Mouse (Mus musculus) MEL-GATA-1-ER (cell line): ENCODE results near the gene Auts2.

Source experiments
- DNase-seq: peaks from one replicate; pipeline ENCODE4 v3.0.0-alpha.2; 2012; ENCODE audit warnings: low read depth; ENCODE audit errors: extremely low read depth

Auts2 gene

DNA sequence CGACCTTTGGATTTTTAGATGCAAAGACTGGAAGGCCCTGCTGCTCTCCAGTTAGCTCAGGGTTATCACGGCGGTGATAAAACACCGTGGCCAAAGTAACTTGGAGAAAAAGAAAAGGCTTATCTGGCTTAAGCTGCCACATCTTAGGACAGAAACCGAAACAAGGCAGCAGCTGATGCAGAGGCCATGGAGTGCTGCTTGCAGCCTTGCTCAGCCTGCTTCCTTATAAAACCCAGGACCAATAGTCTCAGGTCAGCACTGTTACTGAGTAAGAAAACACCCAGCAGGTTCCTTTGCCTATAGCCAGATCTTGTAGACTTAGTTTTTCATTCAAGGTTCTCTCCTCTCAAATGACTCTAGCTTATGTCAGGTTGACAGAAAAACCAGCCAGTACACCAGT, 621.0 kb downstream of the Auts2 start:
- no peak for DNase-seq

DNA sequence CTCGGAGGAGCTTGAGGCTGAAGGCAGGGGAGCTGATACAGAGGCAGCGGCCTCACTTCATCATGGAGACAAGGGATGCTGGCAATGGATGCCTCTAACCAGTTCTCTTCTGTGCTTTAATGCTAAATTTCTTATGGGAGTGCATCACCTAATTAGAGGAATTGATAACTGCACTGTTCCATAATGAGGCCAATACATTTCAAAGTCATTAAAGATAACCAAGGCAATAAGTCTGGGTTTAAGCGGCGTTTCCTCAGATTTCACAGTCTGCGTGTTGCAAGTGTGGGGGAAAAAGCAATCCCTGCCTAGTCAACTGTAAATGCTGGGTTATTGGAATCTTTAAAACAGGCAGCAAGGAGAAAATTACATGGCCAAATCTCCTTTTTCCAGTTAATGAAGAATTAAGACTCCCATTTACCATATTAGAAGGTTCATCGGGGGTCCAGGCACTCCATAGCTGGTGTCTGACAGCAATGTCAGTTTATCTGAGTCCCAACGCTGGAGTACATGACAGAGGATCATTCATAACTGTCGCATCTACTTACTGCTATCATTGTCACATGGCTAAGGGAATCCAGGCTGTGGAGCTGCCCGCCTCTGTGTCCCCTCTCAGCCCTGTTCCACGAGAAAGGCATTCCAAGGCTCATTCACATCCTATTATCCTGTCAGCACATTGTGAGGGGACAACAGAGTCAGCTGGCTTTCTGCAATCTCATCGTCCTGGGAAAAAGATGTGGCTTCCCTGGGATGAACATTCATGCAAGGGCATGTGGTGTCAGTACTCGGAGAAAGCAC, 623.0 kb downstream of the Auts2 start:
- no peak for DNase-seq

DNA sequence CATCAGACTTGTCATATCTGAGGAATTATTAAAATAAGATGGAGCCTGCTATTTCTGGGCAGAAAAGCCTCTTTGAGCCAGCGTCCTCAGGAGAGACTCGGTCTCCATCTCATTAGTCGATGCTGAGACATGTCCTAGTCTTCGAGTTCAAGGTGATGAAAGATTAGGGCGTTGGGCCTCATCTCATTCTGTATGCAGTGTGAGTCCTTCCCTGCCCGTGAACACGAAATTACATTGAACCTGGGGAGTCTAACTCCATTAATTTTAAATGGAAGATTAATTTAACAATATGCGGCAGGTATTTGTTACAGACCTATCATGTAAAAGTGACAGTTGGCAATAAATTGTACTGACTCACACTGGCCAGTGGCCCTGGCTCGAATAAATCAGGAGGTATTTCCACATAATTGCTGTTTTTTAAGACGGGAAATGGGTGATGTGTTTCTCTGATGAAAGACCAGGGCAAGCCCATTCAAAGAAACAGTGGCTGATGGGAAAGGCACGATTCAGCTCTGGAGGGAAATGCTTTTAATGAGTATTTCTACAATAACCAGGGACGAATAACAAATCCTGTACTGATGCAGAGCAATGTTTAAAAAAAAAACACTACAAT, 626.2 kb downstream of the Auts2 start:
- no peak for DNase-seq

DNA sequence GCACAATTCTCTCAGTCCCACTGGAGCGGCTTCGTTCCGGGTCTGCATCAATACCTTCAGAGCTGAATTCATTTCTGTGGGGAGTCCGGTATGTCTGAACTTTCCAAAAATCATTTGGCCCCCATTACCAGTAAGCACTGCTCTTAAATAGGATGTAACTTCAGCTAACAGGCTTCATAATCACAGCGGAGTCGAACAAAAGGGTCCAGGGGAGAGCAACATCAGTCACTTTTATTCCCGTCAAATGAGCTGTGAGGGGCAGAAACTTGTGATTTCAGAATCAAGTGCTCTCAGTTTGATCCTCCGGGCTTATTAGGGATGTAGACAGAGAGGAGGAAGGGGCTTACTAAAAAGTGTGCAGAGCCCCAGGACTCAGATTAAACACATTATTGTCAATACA, 629.6 kb downstream of the Auts2 start:
- DNase-seq, result no peak

DNA sequence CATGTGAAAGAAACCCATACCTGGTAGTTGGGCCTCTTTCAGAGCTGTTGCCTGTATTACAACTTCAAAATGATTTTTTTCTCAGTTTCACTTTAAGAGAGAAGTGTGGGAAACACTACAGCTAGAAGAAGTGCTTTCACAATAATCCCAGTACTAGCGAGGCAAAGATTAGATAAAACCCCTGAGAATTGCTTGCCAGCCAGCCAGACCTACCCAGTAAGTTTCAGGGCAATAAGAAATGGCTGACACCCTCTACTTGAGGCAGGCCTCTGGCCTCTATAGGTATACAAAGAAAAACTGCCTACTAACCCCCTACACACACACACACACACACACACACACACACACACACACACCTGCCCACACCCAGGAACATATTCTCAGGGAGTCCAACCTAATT, 630.2 kb downstream of the Auts2 start:
- DNase-seq, result no peak

DNA sequence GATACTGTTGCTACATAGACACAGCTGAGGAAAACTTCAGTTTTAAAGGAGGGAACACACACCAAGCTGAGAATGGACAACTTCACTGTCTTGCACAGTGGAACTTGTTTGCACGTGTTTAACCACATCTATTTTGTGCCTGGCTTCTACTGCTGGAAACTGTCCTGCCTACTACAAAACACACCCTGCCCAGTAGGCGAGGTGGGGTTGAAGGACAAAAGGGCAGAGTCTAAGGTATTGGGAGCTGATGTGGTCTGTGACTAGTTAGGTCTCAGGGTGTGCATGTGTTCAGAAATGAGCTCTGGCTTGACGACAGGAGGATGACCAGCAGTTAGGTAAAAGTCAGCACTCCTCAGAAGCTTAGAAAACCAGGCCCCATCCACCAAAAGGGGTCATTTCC, 636.8 kb downstream of the Auts2 start:
- DNase-seq, result no peak

DNA sequence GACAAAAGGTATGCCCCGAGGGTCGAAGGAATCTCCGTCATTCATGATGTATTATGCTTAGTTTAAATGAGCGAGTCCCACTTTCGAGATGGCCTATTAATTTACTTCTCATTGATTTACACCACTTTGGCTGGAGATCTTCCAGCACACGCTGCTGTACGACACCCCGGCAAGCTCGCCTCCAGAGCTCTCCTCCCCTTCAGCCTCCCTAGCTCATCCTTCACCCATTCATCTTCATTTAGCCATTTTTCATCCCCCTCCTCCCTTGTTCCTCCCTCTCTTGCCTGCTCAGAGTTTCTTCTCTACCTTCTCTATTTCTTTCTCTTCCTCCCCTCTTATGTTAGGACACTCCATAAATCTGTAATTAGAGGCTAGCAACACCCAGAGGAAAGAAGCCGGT, 638.7 kb downstream of the Auts2 start:
- no peak for DNase-seq

DNA sequence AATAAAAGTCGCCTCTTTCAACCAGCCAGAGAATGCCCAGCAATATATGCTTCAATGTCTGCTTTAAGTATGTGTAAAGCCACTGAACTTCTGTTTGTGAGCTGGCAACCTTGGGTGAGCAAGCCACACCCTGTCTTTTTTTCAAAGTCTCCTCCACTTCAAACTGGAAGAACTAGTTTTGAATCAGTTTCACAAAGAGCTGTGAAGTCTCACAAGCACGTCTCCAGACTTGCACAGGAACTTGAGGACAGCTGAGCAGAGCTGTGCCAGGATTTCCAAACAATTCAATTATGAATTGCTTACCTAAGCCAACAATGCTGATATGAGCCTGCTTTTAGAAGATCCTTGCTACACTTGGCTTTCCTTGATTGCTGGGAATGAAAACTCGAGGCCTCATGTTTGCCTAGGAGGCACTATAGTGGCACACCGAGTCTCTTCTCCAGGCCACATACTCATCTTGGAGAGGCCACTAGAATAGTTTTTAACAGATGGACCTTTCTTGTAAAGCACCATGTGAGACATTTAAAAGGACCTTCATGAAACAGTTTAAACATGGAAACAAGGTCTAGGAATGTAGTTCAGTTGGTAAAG, 645.0 kb downstream of the Auts2 start:
- no peak for DNase-seq

DNA sequence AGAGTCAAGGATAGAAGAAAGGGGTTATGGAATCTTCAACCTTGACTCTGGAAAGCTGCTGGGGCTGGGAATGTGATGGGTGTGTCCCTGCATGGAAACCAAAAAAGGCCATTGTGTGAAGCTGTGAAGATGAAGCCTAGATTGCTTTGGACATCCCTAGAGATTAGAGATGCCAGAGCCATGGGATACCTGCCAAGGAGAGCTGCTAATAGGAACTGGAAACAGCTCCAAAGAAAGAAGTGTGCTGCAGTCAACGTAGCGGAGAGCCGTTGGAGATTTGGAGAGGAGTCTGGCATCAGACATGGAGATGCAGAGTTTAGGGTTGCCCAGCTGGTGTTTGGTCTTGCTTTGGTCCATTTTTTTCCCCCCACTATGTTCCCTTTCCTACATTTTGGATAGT, 656.5 kb downstream of the Auts2 start:
- DNase-seq, result no peak

DNA sequence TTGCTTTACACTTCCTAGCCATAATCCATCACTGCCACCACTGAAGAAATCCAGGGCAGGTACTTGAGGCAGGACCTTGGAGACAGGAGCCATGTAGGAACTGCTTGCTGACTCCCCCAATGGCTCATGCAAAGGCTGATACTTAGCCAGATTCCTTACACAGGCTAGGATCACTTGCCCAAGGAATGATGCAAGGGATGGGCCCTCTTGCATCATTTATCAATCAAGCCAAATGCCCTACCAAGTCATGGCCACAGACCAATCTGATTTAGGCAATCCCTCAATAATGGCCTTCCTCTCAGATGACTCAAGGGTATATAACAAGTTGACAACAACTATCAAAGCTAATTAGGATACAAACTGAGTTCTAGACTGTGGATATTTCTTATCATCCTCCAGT, 666.6 kb downstream of the Auts2 start:
- no peak for DNase-seq

DNA sequence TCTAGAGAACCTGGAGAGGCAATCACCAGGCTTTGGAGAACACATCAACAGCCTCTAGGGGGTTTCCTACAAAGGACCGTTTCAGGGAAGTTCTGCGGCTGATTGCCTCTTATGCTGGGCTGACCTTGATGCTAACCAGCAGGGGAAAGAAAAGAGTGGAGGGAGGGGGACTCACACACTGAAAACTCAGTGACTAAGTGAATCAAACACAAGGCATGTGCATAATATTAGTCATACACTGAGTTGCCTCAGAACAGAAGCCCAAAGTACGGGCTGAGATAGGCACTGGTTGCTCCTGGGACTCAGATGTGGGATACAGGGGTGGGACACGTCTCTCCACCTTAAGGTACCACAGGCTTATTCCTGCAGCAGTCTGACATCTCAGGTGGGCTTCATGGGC, 667.2 kb downstream of the Auts2 start:
- no peak for DNase-seq

DNA sequence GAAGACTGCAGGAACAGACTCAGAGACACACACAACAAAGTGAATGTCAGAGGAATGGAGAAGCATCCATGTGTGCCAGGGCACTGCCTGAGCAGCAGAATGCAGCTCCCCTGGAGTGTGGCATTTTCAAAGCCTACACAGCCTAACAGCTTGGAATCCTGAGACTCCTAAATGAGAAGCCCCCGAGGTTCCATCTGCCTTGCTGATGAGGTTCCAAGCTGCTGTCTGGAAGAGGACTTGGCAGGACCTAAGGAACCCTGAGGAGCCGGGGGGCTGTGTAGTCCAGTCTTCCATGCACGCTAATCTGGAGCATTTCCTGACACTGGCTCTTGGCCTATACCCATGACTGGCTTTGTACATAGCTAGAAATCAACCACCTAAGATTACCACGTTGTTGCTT, 670.0 kb downstream of the Auts2 start:
- no peak for DNase-seq

DNA sequence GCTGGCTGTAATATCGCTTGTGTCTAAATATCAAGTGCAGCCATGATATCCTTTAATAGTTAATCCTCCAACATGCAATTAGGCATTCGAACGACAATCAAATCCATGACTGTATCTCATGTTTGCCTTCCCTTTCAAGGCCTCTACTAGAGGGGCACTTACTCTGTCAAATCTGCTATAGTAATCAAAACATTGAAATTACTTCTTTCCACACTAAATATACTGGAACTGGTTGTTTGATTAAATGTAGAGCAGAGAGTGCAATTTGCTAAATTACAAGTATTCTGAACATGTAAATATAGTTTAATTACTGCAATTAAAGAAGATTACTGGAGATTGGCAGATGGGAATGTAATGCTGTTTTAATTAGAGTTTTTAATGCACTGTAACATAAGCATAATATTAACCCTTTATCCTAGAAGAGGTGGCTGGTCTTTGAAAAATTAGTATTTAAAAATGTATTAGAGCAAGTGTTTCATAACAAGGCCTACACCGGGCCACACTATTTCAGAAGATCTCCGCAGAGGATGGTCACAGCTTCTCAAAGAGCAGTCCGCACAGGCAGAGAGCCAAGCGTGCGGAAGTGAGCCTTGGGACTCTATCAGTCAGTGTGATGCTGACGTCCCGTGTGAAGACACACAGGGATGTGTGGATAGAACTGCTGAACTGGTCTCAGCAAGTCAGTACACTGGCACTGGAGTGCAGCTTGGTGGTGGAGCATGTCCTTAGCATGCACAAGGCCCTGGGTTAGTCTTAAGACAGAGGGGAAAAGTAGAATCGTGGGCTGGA, 673.2 kb downstream of the Auts2 start:
- DNase-seq, result no peak

DNA sequence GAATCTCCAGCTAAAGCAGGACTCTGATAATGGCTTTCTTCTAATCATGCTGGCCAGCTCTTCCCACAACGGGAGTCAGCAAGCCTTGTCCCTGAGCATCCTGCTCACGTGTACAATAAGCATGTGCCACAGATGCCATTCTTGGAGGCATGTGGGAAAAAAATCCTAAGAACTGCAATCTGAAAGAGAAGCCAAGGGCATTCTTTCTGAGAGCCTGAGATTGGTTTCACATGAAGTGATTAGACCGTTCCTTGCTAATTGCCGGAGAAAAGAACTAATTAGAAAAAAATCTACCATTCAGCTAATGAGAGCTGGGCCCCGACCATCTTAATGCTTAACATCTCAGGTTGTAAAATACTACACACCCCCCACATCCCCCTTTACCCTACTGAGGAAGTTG, 677.9 kb downstream of the Auts2 start:
- no peak for DNase-seq

DNA sequence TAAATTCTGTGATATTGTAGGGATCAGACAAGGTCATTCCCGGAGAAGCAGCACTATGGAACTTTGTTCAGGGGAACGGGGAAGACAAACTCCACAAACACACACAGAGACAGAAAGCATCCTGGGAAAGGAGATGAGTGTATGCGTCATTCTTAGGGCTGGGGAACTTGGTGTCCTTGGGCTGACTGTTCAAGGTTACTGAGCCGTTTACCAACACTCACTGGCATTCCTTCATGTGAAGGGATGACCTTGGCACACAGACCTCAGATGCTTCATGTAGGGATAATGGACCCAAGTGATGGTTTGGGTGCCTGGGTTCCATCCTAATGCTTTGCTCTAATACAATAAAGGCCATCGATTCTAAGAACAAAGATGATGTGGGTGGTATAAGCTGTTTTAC, 685.2 kb downstream of the Auts2 start:
- no peak for DNase-seq

DNA sequence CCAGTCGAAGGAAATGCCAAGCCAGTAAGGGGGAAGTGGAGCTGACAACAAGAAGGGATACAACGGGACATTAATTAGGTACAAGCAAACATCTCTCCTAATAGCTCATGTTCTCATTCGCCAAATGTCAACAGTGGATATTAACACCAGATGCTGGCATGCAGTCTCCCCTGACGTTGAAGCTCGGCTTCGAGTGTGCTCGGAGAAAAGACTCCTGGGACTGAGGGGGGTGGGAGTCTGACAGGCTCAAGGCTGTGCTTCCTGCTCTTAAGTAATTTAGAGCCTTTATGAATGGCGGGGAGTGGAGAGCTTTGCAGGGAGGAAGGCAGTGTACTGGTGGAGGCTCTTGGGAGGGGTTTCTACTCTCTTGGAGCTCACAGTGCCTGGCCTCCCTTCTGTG, 687.8 kb downstream of the Auts2 start:
- no peak for DNase-seq

DNA sequence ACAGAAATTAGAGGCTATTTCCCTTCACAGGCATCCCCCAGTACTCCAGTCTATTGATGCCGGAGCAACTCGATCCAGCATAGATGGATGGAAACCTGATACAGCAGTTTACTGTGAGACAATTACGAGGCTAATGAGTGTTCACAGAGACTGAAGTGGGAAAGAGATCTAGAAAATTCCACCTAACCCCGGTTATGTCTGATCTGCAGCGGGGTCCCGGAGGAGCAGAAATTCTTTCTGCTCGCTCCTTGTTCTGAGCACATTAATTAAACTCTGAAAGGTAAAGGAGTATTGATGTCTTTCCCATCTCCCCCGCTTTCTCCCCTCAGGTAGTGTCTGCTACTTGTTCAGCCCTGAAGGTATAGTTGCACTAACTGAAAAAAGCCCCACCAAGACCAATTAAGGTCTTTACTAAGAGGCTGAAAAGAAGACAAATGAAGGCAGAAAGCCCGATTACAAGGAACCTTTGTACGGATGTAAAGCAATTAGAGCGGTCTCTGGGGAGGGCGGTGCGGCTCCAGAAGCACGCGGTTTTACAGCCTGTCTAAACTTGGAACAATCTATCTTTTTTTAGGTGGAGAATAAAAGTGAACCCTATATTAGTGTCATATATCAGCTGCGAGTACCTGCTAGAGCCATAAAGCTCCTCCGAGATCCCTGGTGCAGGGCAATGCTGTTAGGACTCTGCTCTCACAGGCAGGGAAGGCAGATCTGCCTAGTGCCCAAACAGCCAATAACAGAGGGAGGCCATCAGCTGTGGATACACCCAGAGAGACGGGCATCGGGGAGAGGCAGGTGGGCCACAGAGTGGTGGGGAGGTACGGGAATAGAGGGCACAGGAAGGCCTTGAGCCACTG, 691.3 kb downstream of the Auts2 start:
- DNase-seq, result no peak

DNA sequence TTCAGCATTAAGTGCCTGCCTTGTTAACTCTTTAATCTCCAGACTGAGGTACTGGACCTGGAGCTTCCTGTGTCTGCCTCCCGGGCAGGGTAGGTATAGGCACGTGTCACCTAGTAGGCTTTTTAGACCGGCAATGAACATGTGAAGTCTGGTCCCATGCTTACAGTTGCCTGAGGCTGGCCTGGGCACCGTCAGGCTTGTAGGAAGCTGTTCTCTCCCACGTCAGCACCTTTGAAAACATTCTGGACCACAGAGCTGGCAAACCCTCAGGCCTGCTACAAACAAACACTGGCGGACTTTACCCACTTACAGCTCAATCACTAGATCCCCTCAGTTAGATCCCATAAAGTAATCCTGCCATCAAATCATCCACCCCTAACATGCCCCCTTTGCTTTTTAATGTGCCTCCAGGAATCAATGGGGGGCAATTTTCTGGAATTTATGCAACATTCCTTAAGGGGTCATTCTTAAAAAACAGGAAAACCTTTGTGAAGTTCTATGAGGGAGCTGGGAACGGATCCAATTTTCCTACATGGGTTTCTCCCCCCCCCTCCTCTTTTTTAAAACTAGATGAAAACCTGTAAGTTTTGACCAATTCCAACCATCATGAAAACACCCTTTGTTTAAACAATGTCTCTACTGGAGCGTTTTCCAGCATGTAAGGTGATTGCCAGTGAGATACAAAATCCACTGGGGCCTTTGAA, 692.4 kb downstream of the Auts2 start:
- no peak for DNase-seq

DNA sequence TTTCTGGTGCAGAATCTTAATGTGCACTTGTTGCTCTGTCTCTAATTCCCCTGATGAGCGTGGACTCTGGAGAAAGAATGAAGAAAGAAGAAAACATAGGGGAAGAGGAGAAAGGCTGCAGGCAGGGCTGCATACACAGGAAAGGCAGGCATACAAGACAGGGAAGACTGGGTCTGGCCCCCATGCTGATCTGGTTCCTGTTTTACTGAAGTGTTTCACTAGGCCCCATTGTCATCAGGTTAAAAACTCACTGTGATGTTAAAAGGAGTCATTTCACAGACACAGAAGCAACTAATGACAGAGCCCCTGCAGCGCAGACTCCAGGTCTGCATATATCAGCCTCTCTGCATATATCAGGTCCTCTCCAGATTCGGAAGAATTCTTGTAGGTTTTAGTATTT, 693.5 kb downstream of the Auts2 start:
- no peak for DNase-seq

DNA sequence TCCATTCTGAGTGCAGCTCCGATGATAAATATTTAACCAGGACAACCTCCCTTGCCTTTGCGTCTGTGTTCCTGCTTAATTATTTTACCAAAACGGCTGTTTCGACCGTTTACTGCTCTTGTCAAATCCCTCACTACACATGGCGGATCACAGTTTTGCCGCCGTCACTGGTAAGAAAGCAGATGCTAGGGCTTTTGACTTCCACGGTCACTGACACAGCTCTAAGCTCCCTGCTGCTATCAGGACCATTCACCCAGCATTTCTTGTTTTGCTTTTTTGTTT, 698.7 kb downstream of the Auts2 start:
- no peak for DNase-seq
